Mouse (Mus musculus): ENCODE results near the gene Uaca. TPM values are rescaled to one million over a fixed set of nuclear protein-coding genes. Genes with fewer than 3 reads are reported as not detected.
A peak's percentile ranks its signal among the peaks of the same experiment; 100 is the strongest.
"Not testable (repeated sequence)": the region's sequence is repeated elsewhere in the genome, so short reads cannot be mapped to it uniquely, and the experiment has no call there.

The Uaca gene
- polyA plus RNA-seq, 1 experiment from 2014 or later, result 38.9 TPM

GRCm38 (mm10) chr9:60817585-60817984 is 23.2 kb downstream of the Uaca start:
- no peak for ATAC-seq (ENCODE audit: insufficient number of reproducible peaks, low FRiP score)
- no peak overlapping the region for H3K27ac ChIP-seq (ENCODE audit: poor library complexity, severe bottlenecking)
- no peaks in the 10 kb centered on the region for H3K27me3 ChIP-seq (replicated peaks)
- WGBS, result 74% methylated on average over 5 of the region's 5 CpGs
- H3K9ac ChIP-seq, result no peak overlapping the region
- H3K4me3 ChIP-seq, result no peak overlapping the region
- no peak overlapping the region for H3K4me2 ChIP-seq
- no peaks in the 10 kb centered on the region for H3K9me3 ChIP-seq (replicated peaks)
- H3K36me3 ChIP-seq, result no peaks in the 10 kb centered on the region
- peaks cover 31% of the 10 kb centered on the region for H3K4me1 ChIP-seq (replicated peaks)

- not testable (repeated sequence) for H3K9me3 ChIP-seq (replicated peaks); H3K4me2 ChIP-seq; H3K27ac ChIP-seq (ENCODE audit: poor library complexity, severe bottlenecking); H3K4me3 ChIP-seq; H3K36me3 ChIP-seq; H3K27me3 ChIP-seq (replicated peaks); H3K9ac ChIP-seq
- 55% methylated on average over 8 of the region's 8 CpGs for WGBS
- peaks cover 21% of the 10 kb centered on the region for H3K4me1 ChIP-seq (replicated peaks)
- peak; percentile 53; the same call in 1 of the 2 replicates for ATAC-seq (ENCODE audit: insufficient number of reproducible peaks, low FRiP score)
Observed at GRCm38 (mm10) chr9:60818582-60818981, 24.2 kb downstream of the Uaca start.

GRCm38 (mm10) chr9:60819340-60819739 is 25.0 kb downstream of the Uaca start:
- no peak overlapping the region for H3K27ac ChIP-seq (ENCODE audit: poor library complexity, severe bottlenecking)
- H3K9ac ChIP-seq, result no peak overlapping the region
- H3K27me3 ChIP-seq (replicated peaks), result no peaks in the 10 kb centered on the region
- no peak overlapping the region for H3K4me2 ChIP-seq
- no peak overlapping the region for H3K4me3 ChIP-seq
- ATAC-seq (ENCODE audit: insufficient number of reproducible peaks, low FRiP score), result no peak
- H3K4me1 ChIP-seq (replicated peaks), result peaks cover 13% of the 10 kb centered on the region
- no peaks in the 10 kb centered on the region for H3K9me3 ChIP-seq (replicated peaks)
- H3K36me3 ChIP-seq, result 0 out of 2 replicates have a peak, but pooled peaks cover 3% of the 10 kb centered on the region
- WGBS, result 19% methylated on average over 1 of the region's 1 CpGs

- Histone ChIP-seq H3K4me1 (replicated peaks) (peaks cover 21% of the 10 kb centered on the region), H3K27ac (ENCODE audit: poor library complexity, severe bottlenecking) (no peak overlapping the region), H3K9ac (no peak overlapping the region), H3K27me3 (replicated peaks) (no peaks in the 10 kb centered on the region), H3K4me3 (no peak overlapping the region), H3K36me3 (peaks cover 7% of the 10 kb centered on the region; the same call in 1 of the 2 replicates), H3K9me3 (replicated peaks) (no peaks in the 10 kb centered on the region), H3K4me2 (no peak overlapping the region)
- WGBS, result 86% methylated on average over 4 of the region's 4 CpGs
- ATAC-seq (ENCODE audit: insufficient number of reproducible peaks, low FRiP score), result no peak
Observed at GRCm38 (mm10) chr9:60821501-60821900, 27.2 kb downstream of the Uaca start.

GRCm38 (mm10) chr9:60822681-60823080 is 28.3 kb downstream of the Uaca start:
- no peak for ATAC-seq (ENCODE audit: insufficient number of reproducible peaks, low FRiP score)
- Histone ChIP-seq H3K27me3 (replicated peaks) (no peaks in the 10 kb centered on the region), H3K27ac (ENCODE audit: poor library complexity, severe bottlenecking) (no peak overlapping the region), H3K4me3 (no peak overlapping the region), H3K9me3 (replicated peaks) (no peaks in the 10 kb centered on the region), H3K36me3 (peaks cover 7% of the 10 kb centered on the region; the same call in 1 of the 2 replicates), H3K4me2 (no peak overlapping the region), H3K9ac (no peak overlapping the region), H3K4me1 (replicated peaks) (peaks cover 17% of the 10 kb centered on the region)
- WGBS, result 82% methylated on average over 6 of the region's 6 CpGs

GRCm38 (mm10) chr9:60825506-60825905 is 31.2 kb downstream of the Uaca start:
- no peak overlapping the region for H3K4me2 ChIP-seq
- no peak for ATAC-seq (ENCODE audit: insufficient number of reproducible peaks, low FRiP score)
- H3K9me3 ChIP-seq (replicated peaks), result no peaks in the 10 kb centered on the region
- no peaks in the 10 kb centered on the region for H3K27me3 ChIP-seq (replicated peaks)
- H3K4me1 ChIP-seq (replicated peaks), result peaks cover 22% of the 10 kb centered on the region
- H3K4me3 ChIP-seq, result no peak overlapping the region
- no peak overlapping the region for H3K9ac ChIP-seq
- 84% methylated on average over 7 of the region's 7 CpGs for WGBS
- no peak overlapping the region for H3K27ac ChIP-seq (ENCODE audit: poor library complexity, severe bottlenecking)
- H3K36me3 ChIP-seq, result peaks cover 7% of the 10 kb centered on the region; the same call in 1 of the 2 replicates

- H3K4me2 ChIP-seq, result no peak overlapping the region
- no peak overlapping the region for H3K9ac ChIP-seq
- H3K36me3 ChIP-seq, result peaks cover 7% of the 10 kb centered on the region; the same call in 1 of the 2 replicates
- H3K4me3 ChIP-seq, result no peak overlapping the region
- peaks cover 22% of the 10 kb centered on the region for H3K4me1 ChIP-seq (replicated peaks)
- WGBS, result 72% methylated on average over 7 of the region's 7 CpGs
- ATAC-seq (ENCODE audit: insufficient number of reproducible peaks, low FRiP score), result no peak
- no peaks in the 10 kb centered on the region for H3K9me3 ChIP-seq (replicated peaks)
- H3K27ac ChIP-seq (ENCODE audit: poor library complexity, severe bottlenecking), result no peak overlapping the region
- H3K27me3 ChIP-seq (replicated peaks), result no peaks in the 10 kb centered on the region
Observed at GRCm38 (mm10) chr9:60826759-60827158, 32.4 kb downstream of the Uaca start.

- WGBS, result 55% methylated on average over 2 of the region's 2 CpGs
- H3K27me3 ChIP-seq (replicated peaks), result no peaks in the 10 kb centered on the region
- H3K9me3 ChIP-seq (replicated peaks), result no peaks in the 10 kb centered on the region
- H3K27ac ChIP-seq (ENCODE audit: poor library complexity, severe bottlenecking), result peak overlapping the region; percentile 19; the same call in 1 of the 2 replicates
- H3K4me1 ChIP-seq (replicated peaks), result peaks cover 22% of the 10 kb centered on the region
- no peak overlapping the region for H3K4me3 ChIP-seq
- H3K36me3 ChIP-seq, result peaks cover 6% of the 10 kb centered on the region; the same call in 1 of the 2 replicates
- no peak overlapping the region for H3K4me2 ChIP-seq
- no peak for ATAC-seq (ENCODE audit: insufficient number of reproducible peaks, low FRiP score)
- no peak overlapping the region for H3K9ac ChIP-seq
Observed at GRCm38 (mm10) chr9:60828196-60828595, 33.9 kb downstream of the Uaca start.

GRCm38 (mm10) chr9:60829610-60830009 is 35.3 kb downstream of the Uaca start:
- H3K27ac ChIP-seq (ENCODE audit: poor library complexity, severe bottlenecking), result no peak overlapping the region
- WGBS, result 70% methylated on average over 4 of the region's 4 CpGs

GRCm38 (mm10) chr9:60830079-60830478 is 35.7 kb downstream of the Uaca start:
- WGBS, result 56% methylated on average over 3 of the region's 3 CpGs
- no peak overlapping the region; the same call in 1 of the 2 replicates for H3K27ac ChIP-seq (ENCODE audit: poor library complexity, severe bottlenecking)
- peaks cover 22% of the 10 kb centered on the region for H3K4me1 ChIP-seq (replicated peaks)
- H3K9me3 ChIP-seq (replicated peaks), result peaks cover 4% of the 10 kb centered on the region
- 0 out of 2 replicates have a peak, but pooled peaks cover 2% of the 10 kb centered on the region for H3K36me3 ChIP-seq
- no peaks in the 10 kb centered on the region for H3K27me3 ChIP-seq (replicated peaks)
- no peak overlapping the region for H3K9ac ChIP-seq
- ATAC-seq (ENCODE audit: insufficient number of reproducible peaks, low FRiP score), result no peak
- no peak overlapping the region for H3K4me3 ChIP-seq
- no peak overlapping the region for H3K4me2 ChIP-seq

More at GRCm38 (mm10) chr9:60829610-60830009, 35.3 kb downstream of the Uaca start:
- H3K9ac ChIP-seq, result no peak overlapping the region
- H3K4me1 ChIP-seq (replicated peaks), result peaks cover 22% of the 10 kb centered on the region
- ATAC-seq (ENCODE audit: insufficient number of reproducible peaks, low FRiP score), result no peak
- H3K9me3 ChIP-seq (replicated peaks), result peaks cover 4% of the 10 kb centered on the region
- H3K4me2 ChIP-seq, result no peak overlapping the region
- H3K36me3 ChIP-seq, result peaks cover 3% of the 10 kb centered on the region; the same call in 1 of the 2 replicates
- H3K27me3 ChIP-seq (replicated peaks), result no peaks in the 10 kb centered on the region
- no peak overlapping the region for H3K4me3 ChIP-seq

- H3K9ac ChIP-seq, result no peak overlapping the region
- ATAC-seq (ENCODE audit: insufficient number of reproducible peaks, low FRiP score), result no peak
- peaks cover 4% of the 10 kb centered on the region for H3K9me3 ChIP-seq (replicated peaks)
Observed at GRCm38 (mm10) chr9:60832233-60832632, 37.9 kb downstream of the Uaca start.

GRCm38 (mm10) chr9:60836151-60836550 is 41.8 kb downstream of the Uaca start:
- H3K4me3 ChIP-seq, result no peak overlapping the region
- H3K4me2 ChIP-seq, result no peak overlapping the region
- ATAC-seq (ENCODE audit: insufficient number of reproducible peaks, low FRiP score), result no peak
- H3K27ac ChIP-seq (ENCODE audit: poor library complexity, severe bottlenecking), result peak overlapping the region; percentile 89
- H3K4me1 ChIP-seq (replicated peaks), result peaks cover 55% of the 10 kb centered on the region
- WGBS, result 40% methylated on average over 5 of the region's 5 CpGs
- H3K9ac ChIP-seq, result 0 out of 2 replicates have a peak overlapping the region, but pooled peaks have one; percentile 74
- 0 out of 2 replicates have a peak, but pooled peaks cover 2% of the 10 kb centered on the region for H3K36me3 ChIP-seq
- H3K27me3 ChIP-seq (replicated peaks), result no peaks in the 10 kb centered on the region
- peaks cover 4% of the 10 kb centered on the region for H3K9me3 ChIP-seq (replicated peaks)

More at GRCm38 (mm10) chr9:60832233-60832632, 37.9 kb downstream of the Uaca start:
- H3K4me1 ChIP-seq (replicated peaks), result peaks cover 33% of the 10 kb centered on the region
- 89% methylated on average over 8 of the region's 8 CpGs for WGBS
- no peaks in the 10 kb centered on the region for H3K27me3 ChIP-seq (replicated peaks)
- H3K27ac ChIP-seq (ENCODE audit: poor library complexity, severe bottlenecking), result no peak overlapping the region
- H3K36me3 ChIP-seq, result 0 out of 2 replicates have a peak, but pooled peaks cover 2% of the 10 kb centered on the region
- no peak overlapping the region for H3K4me2 ChIP-seq
- no peak overlapping the region for H3K4me3 ChIP-seq

All from heart, embryonic 12.5 days (tissue).